Mouse (Mus musculus) neural tube, embryonic 15.5 days (tissue): Measurements from ENCODE around the gene Spata31d1b. TPM values are rescaled to one million over a fixed set of nuclear protein-coding genes. Genes with fewer than 3 reads are reported as not detected.
"Not testable (repeated sequence)": the region's sequence is repeated elsewhere in the genome, so short reads cannot be mapped to it uniquely, and the experiment has no call there.

ENCODE experiments used
- ATAC-seq: fragments of 200-750 bp; cut with Nextera tagmentation; 2 replicates; pipeline ENCODE4 v1.8.0; 2017; ENCODE audit warnings: mild to moderate bottlenecking, moderate TSS enrichment, moderate library complexity; ENCODE audit not compliant: low FRiP score
- H3K27ac ChIP-seq: fragments of 300-500 bp; sonication (generic); replicated peaks from 2 replicates; pipeline ENCODE4 v1.5.1; 2015; ENCODE audit warnings: mild to moderate bottlenecking, inconsistent platforms
- H3K27me3 ChIP-seq: fragments of 300-500 bp; sonication (generic); replicated peaks from 2 replicates; pipeline ENCODE4 v1.6.1; 2015; ENCODE audit warnings: inconsistent platforms
- H3K36me3 ChIP-seq: fragments of 300-500 bp; sonication (generic); 2 replicates; pipeline ENCODE4 v1.6.1; 2015; ENCODE audit warnings: inconsistent platforms
- H3K4me1 ChIP-seq: fragments of 300-500 bp; sonication (generic); 2 replicates; pipeline ENCODE4 v1.6.1; 2015; ENCODE audit warnings: inconsistent platforms
- H3K4me2 ChIP-seq: fragments of 300-500 bp; sonication (generic); 2 replicates; pipeline ENCODE4 v1.6.1; 2015; ENCODE audit warnings: inconsistent platforms, mild to moderate bottlenecking, moderate library complexity
- H3K4me3 ChIP-seq: fragments of 300-500 bp; sonication (generic); replicated peaks from 2 replicates; pipeline ENCODE4 v1.5.1; 2015; ENCODE audit warnings: mild to moderate bottlenecking, inconsistent platforms
- H3K9ac ChIP-seq: fragments of 300-500 bp; sonication (generic); replicated peaks from 2 replicates; pipeline ENCODE4 v1.6.1; 2015; ENCODE audit warnings: mild to moderate bottlenecking, inconsistent platforms
- H3K9me3 ChIP-seq: fragments of 300-500 bp; sonication (generic); replicated peaks from 2 replicates; pipeline ENCODE4 v1.6.1; 2016; ENCODE audit warnings: inconsistent platforms
- WGBS: fragments of 180-500 bp; shearing (Covaris S2); methylation state at CpG from one replicate; pipeline ENCODE4 v1.1.7; 2015; ENCODE audit warnings: mixed read lengths; 5-methylcytosine and 5-hydroxymethylcytosine counted together
- polyA plus RNA-seq: library from polyadenylated mRNA; unstranded; fragments of >200 nt; fragmentation: Nextera tagmentation; extraction: Ambion mirVana; gene quantifications from 2 replicates; pipeline ENCODE4 v1.2.1, GENCODE M21; 2015

The Spata31d1b gene
- polyA plus RNA-seq, 1 experiment from 2014 or later = not detected

GRCm38 (mm10) chr13:59731652-59732051 is 19.6 kb downstream of the Spata31d1b start, which contains the start of gene Spata31d1d:
TSS of gene Spata31d1d (minus strand) at chr13:59731752.
- H3K4me2 ChIP-seq = no peak within 1 kb of the TSS
- no peaks in the 10 kb centered on the region for H3K9me3 ChIP-seq
- peaks cover 10% of the 10 kb centered on the region; the same call in 1 of the 2 replicates for H3K4me1 ChIP-seq
- H3K27me3 ChIP-seq = 0 out of 2 replicates have a peak, but pooled peaks cover 5% of the 10 kb centered on the region
- H3K27ac ChIP-seq = no peak within 1 kb of the TSS
- H3K4me3 ChIP-seq = no peak within 1 kb of the TSS
- 55% methylated on average over 7 of the region's 7 CpGs for WGBS
- no peak for ATAC-seq
- H3K36me3 ChIP-seq = no peaks in the 10 kb centered on the region
- H3K9ac ChIP-seq = no peak within 1 kb of the TSS

- Histone ChIP-seq H3K9ac (no peak overlapping the region), H3K4me3 (no peak overlapping the region), H3K4me2 (no peak overlapping the region), H3K27me3 (no peaks in the 10 kb centered on the region), H3K27ac (no peak overlapping the region), H3K9me3 (no peaks in the 10 kb centered on the region), H3K36me3 (no peaks in the 10 kb centered on the region), H3K4me1 (no peaks in the 10 kb centered on the region)
- ATAC-seq = no peak
- WGBS = 83% methylated on average over 4 of the region's 4 CpGs
These were observed 21.9 kb downstream of the Spata31d1b start for GRCm38 (mm10) chr13:59733936-59734335.

GRCm38 (mm10) chr13:59734347-59734746 is 22.3 kb downstream of the Spata31d1b start:
- 39% methylated on average over 6 of the region's 6 CpGs for WGBS
- H3K4me1 ChIP-seq, H3K9me3 ChIP-seq, H3K4me2 ChIP-seq, ATAC-seq, H3K4me3 ChIP-seq, H3K27ac ChIP-seq, H3K9ac ChIP-seq, H3K27me3 ChIP-seq, H3K36me3 ChIP-seq: not testable (repeated sequence)

GRCm38 (mm10) chr13:59735190-59735589 is 23.1 kb downstream of the Spata31d1b start:
- Histone ChIP-seq H3K4me2 (no peak overlapping the region), H3K36me3 (no peaks in the 10 kb centered on the region), H3K9ac (no peak overlapping the region), H3K27me3 (no peaks in the 10 kb centered on the region), H3K4me3 (no peak overlapping the region), H3K4me1 (no peaks in the 10 kb centered on the region), H3K9me3 (no peaks in the 10 kb centered on the region), H3K27ac (no peak overlapping the region)
- peak; percentile 57; the same call in 1 of the 2 replicates for ATAC-seq
- whole genome bisulfite sequencing = 40% methylated on average over 3 of the region's 3 CpGs

GRCm38 (mm10) chr13:59738455-59738854 is 26.4 kb downstream of the Spata31d1b start:
- H3K4me1 ChIP-seq = no peaks in the 10 kb centered on the region
- no peaks in the 10 kb centered on the region for H3K27me3 ChIP-seq
- no peak overlapping the region for H3K4me3 ChIP-seq
- ATAC-seq = no peak
- no peak overlapping the region for H3K4me2 ChIP-seq
- no peaks in the 10 kb centered on the region for H3K9me3 ChIP-seq
- no peak overlapping the region for H3K9ac ChIP-seq
- WGBS = 89% methylated on average over 2 of the region's 2 CpGs
- no peaks in the 10 kb centered on the region for H3K36me3 ChIP-seq
- no peak overlapping the region for H3K27ac ChIP-seq

- no peak overlapping the region for H3K27ac ChIP-seq
- ATAC-seq = no peak
- no peaks in the 10 kb centered on the region for H3K4me1 ChIP-seq
- H3K4me3 ChIP-seq = no peak overlapping the region
- H3K9ac ChIP-seq = no peak overlapping the region
- H3K9me3 ChIP-seq = no peaks in the 10 kb centered on the region
- no peaks in the 10 kb centered on the region for H3K27me3 ChIP-seq
- no peak overlapping the region for H3K4me2 ChIP-seq
- WGBS = 94% methylated on average over 4 of the region's 4 CpGs
- no peaks in the 10 kb centered on the region for H3K36me3 ChIP-seq
These were observed 27.3 kb downstream of the Spata31d1b start for GRCm38 (mm10) chr13:59739397-59739796.

GRCm38 (mm10) chr13:59741096-59741495 is 29.0 kb downstream of the Spata31d1b start:
- 87% methylated on average over 11 of the region's 11 CpGs for WGBS
- no peaks in the 10 kb centered on the region for H3K9me3 ChIP-seq
- H3K4me3 ChIP-seq = no peak overlapping the region

GRCm38 (mm10) chr13:59741697-59742096 is 29.6 kb downstream of the Spata31d1b start:
- Histone ChIP-seq H3K9me3 (no peaks in the 10 kb centered on the region), H3K4me1 (no peaks in the 10 kb centered on the region), H3K4me3 (no peak overlapping the region), H3K36me3 (no peaks in the 10 kb centered on the region), H3K27me3 (no peaks in the 10 kb centered on the region), H3K27ac (no peak overlapping the region), H3K4me2 (no peak overlapping the region), H3K9ac (no peak overlapping the region)
- 83% methylated on average over 10 of the region's 10 CpGs for WGBS
- ATAC-seq = no peak

More at GRCm38 (mm10) chr13:59741096-59741495, 29.0 kb downstream of the Spata31d1b start:
- no peaks in the 10 kb centered on the region for H3K36me3 ChIP-seq
- no peak overlapping the region for H3K27ac ChIP-seq
- no peaks in the 10 kb centered on the region for H3K27me3 ChIP-seq
- no peak for ATAC-seq
- H3K4me2 ChIP-seq = no peak overlapping the region
- no peak overlapping the region for H3K9ac ChIP-seq
- no peaks in the 10 kb centered on the region for H3K4me1 ChIP-seq

- H3K27ac ChIP-seq = no peak overlapping the region
- ATAC-seq = no peak
- H3K36me3 ChIP-seq = no peaks in the 10 kb centered on the region
- H3K9ac ChIP-seq = no peak overlapping the region
- H3K27me3 ChIP-seq = no peaks in the 10 kb centered on the region
- H3K4me3 ChIP-seq = no peak overlapping the region
- no peaks in the 10 kb centered on the region for H3K4me1 ChIP-seq
- H3K4me2 ChIP-seq = no peak overlapping the region
- WGBS = 92% methylated on average over 6 of the region's 6 CpGs
- no peaks in the 10 kb centered on the region for H3K9me3 ChIP-seq
These were observed 33.4 kb downstream of the Spata31d1b start for GRCm38 (mm10) chr13:59745462-59745861.

GRCm38 (mm10) chr13:59746164-59746563 is 34.1 kb downstream of the Spata31d1b start:
- Histone ChIP-seq H3K4me2 (no peak overlapping the region), H3K27me3 (no peaks in the 10 kb centered on the region), H3K27ac (no peak overlapping the region), H3K36me3 (no peaks in the 10 kb centered on the region), H3K4me1 (no peaks in the 10 kb centered on the region), H3K9me3 (no peaks in the 10 kb centered on the region), H3K9ac (no peak overlapping the region), H3K4me3 (no peak overlapping the region)
- no peak for ATAC-seq
- WGBS = 77% methylated on average over 6 of the region's 6 CpGs

GRCm38 (mm10) chr13:59746711-59747110 is 34.6 kb downstream of the Spata31d1b start, which contains the start of gene 1700014D04Rik:
TSS of gene 1700014D04Rik (minus strand) at chr13:59746752.
- Histone ChIP-seq H3K27me3 (no peaks in the 10 kb centered on the region), H3K36me3 (no peaks in the 10 kb centered on the region), H3K9ac (no peak within 1 kb of the TSS), H3K4me1 (no peaks in the 10 kb centered on the region), H3K9me3 (no peaks in the 10 kb centered on the region), H3K27ac (no peak within 1 kb of the TSS), H3K4me2 (no peak within 1 kb of the TSS), H3K4me3 (no peak within 1 kb of the TSS)
- WGBS = 79% methylated on average over 9 of the region's 9 CpGs
- ATAC-seq = no peak

GRCm38 (mm10) chr13:59750310-59750709 is 38.2 kb downstream of the Spata31d1b start:
- ATAC-seq = no peak

More at GRCm38 (mm10) chr13:59750310-59750709, 38.2 kb downstream of the Spata31d1b start:
- Histone ChIP-seq H3K27me3 (no peaks in the 10 kb centered on the region), H3K4me3 (no peak overlapping the region), H3K9me3 (no peaks in the 10 kb centered on the region), H3K4me2 (no peak overlapping the region), H3K27ac (no peak overlapping the region), H3K9ac (no peak overlapping the region), H3K4me1 (no peaks in the 10 kb centered on the region), H3K36me3 (peaks cover 19% of the 10 kb centered on the region)
- WGBS = 88% methylated on average over 12 of the region's 12 CpGs
